Mouse (Mus musculus): ENCODE data around the gene Tub. TPM values are rescaled to one million over a fixed set of nuclear protein-coding genes. Genes with fewer than 3 reads are reported as not detected.

Tub gene
- polyA plus RNA-seq, 1 experiment: 0.76 TPM

DNA sequence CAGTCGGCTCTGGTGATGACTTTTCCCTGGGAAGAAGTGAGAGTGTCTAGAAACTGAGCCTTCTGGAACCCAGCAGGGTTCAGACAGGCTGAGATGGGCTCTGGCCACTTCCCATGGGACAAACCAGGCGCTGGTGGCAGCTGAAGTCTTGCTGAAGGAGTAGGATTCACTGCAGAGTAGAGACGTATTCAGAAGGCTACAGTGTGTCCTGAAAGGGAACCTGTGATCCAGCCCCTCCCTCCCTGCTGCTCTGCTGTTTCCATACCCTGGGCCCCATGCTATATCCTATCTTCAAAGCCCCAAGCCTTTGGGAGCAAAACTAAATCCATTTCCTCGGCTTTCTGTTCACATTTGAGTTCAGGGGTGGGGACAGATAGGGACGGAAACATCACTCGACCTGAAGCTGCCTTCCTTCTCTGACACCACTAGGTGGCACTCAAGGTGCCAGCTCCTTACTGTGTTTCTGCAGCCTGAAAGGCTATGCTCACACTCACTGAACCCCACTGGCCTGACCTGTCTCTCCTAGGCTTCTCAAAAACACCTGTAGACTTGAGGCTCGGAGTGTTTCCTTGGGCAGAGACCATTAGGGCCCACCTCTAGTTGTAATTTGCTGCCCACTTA lies 16.7 kb downstream of the Tub start:
- DNase-seq: peak; percentile 34
- WGBS: 29% methylated on average over 7 of the region's 7 CpGs
- no peaks in the 10 kb centered on the region for H3K4me1 ChIP-seq (ENCODE audit: control insufficient read depth, insufficient read depth, low read length)
- H3K4me3 ChIP-seq (replicated peaks; ENCODE audit: extremely low read depth, low read depth, low read length): no peak overlapping the region
- TF ChIP-seq CTCF (IDR thresholded peaks at IDR 0.05; ENCODE audit: insufficient read depth, low read length): peak; percentile 96
- TF ChIP-seq POLR2A (IDR thresholded peaks at IDR 0.05; ENCODE audit: borderline replicate concordance, extremely low read depth, low read depth, low read length): no peak

DNA sequence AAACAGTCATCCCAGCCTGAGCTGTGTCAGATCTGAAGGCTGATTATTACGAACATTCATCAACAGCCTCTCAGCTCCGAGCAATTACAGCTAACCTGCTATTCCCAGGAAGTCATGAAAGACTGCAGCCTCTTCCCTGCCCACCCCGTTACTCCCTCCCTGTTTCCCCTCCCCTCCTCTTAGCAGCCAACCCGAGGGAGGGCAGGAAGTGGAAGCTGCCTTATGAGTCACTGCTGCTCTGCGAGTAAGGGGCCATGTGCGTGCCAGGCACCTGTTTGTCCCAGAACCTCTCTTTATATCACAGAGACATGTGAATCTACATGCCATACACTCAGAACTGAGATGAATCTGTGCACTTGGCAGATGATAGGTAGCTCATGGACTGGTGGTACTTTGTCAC lies 18.1 kb downstream of the Tub start:
- Histone ChIP-seq H3K4me3 (replicated peaks; ENCODE audit: extremely low read depth, low read depth, low read length) (no peak overlapping the region), H3K4me1 (ENCODE audit: control insufficient read depth, insufficient read depth, low read length) (no peaks in the 10 kb centered on the region)
- TF ChIP-seq POLR2A (IDR thresholded peaks at IDR 0.05; ENCODE audit: borderline replicate concordance, extremely low read depth, low read depth, low read length) (no peak), CTCF (IDR thresholded peaks at IDR 0.05; ENCODE audit: insufficient read depth, low read length) (no peak)
- DNase-seq: no peak
- 31% methylated on average over 6 of the region's 6 CpGs for WGBS

DNA sequence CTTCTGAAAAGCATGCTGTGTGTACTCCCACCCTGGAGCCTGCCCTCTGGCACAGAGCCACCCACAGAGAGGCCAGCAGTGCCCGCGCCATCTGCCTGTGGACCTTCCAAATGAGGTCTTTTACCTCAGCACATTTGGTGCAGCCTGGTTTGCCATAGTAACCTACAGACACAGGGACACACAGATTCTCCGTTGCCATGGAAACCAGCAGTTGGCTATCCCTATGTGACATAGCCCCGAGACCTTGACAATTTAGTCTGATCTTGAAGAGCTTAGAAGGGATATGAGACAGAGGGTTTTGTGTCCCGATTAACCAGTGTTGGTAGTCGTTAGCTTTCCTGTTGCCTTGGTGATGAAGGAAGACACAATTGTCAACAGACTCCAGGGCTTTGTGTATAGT lies 22.1 kb downstream of the Tub start:
- 63% methylated on average over 6 of the region's 6 CpGs for WGBS
- H3K4me3 ChIP-seq (replicated peaks; ENCODE audit: extremely low read depth, low read depth, low read length): no peak overlapping the region
- DNase-seq: no peak
- no peaks in the 10 kb centered on the region for H3K4me1 ChIP-seq (ENCODE audit: control insufficient read depth, insufficient read depth, low read length)
- TF ChIP-seq CTCF (IDR thresholded peaks at IDR 0.05; ENCODE audit: insufficient read depth, low read length) (no peak), POLR2A (IDR thresholded peaks at IDR 0.05; ENCODE audit: borderline replicate concordance, extremely low read depth, low read depth, low read length) (no peak)

DNA sequence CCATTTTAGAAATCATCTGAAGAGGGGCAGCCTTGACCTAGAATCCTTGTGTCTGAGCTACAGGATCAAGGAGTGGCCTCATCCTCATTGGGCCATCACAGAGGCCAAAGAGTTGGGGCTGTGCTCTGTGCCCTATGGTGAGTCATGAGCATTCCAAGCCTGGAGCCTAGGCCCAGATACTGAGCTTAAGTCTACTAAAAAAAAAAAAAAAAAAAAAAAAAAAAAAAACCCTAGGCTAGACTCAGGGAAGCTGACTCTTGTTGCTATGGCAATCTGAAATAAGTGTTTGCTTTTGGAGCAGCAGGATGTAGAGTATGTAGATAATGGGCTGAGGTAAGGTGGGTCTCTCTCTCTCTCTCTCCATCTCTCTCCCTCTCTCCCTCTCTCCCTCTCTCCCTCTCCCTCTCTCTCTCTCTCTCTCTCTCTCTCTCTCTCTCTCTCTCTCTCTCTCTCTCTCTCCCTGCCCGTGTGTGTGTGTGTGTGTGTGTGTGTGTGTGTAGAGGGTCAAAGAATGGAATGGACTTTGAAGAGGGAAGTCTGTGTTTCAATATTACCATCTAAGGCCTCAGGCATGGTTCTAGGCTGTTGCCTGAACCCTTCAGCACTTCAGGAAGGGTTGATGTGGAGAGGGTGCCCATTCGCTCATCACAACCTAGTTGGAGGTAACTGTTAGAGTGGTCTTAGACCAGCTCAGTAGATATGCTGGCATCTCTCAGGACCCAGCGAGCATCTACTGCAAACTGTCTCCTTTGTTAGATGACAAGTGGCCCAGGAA lies 36.0 kb downstream of the Tub start:
- WGBS: 72% methylated on average over 2 of the region's 3 CpGs
- H3K4me3 ChIP-seq (replicated peaks; ENCODE audit: extremely low read depth, low read depth, low read length): no peak overlapping the region
- DNase-seq: no peak
- TF ChIP-seq CTCF (IDR thresholded peaks at IDR 0.05; ENCODE audit: insufficient read depth, low read length) (no peak), POLR2A (IDR thresholded peaks at IDR 0.05; ENCODE audit: borderline replicate concordance, extremely low read depth, low read depth, low read length) (no peak)
- no peaks in the 10 kb centered on the region for H3K4me1 ChIP-seq (ENCODE audit: control insufficient read depth, insufficient read depth, low read length)

DNA sequence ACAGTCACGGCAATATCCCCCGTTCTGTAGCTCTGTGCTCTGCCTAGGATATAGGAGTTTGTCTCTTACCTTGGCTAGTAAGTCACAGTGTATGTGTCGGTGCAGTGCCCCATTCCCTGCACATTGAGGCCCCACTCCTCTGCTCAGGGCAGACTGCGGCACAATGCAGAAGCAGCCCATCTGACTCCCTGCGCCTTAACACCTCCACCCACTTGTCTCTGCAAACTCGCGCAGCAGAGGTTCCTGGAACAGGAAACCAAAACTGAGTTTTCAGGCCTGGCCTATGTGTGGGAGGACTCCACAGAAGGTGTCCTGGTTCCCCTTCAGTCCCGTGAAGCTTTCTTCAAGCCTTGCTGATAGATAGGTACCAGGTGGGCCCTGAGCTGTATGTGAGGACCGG lies 41.1 kb downstream of the Tub start:
- Histone ChIP-seq H3K4me3 (replicated peaks; ENCODE audit: extremely low read depth, low read depth, low read length) (no peak overlapping the region), H3K4me1 (ENCODE audit: control insufficient read depth, insufficient read depth, low read length) (peaks cover 4% of the 10 kb centered on the region; the same call in 1 of the 2 replicates)
- WGBS: 79% methylated on average over 9 of the region's 9 CpGs
- no peak for TF ChIP-seq POLR2A (IDR thresholded peaks at IDR 0.05; ENCODE audit: borderline replicate concordance, extremely low read depth, low read depth, low read length)
- no peak for TF ChIP-seq CTCF (IDR thresholded peaks at IDR 0.05; ENCODE audit: insufficient read depth, low read length)
- DNase-seq: no peak

- 49% methylated on average over 7 of the region's 7 CpGs for WGBS
- DNase-seq: peak; percentile 77
- TF ChIP-seq POLR2A (IDR thresholded peaks at IDR 0.05; ENCODE audit: borderline replicate concordance, extremely low read depth, low read depth, low read length) (no peak), CTCF (IDR thresholded peaks at IDR 0.05; ENCODE audit: insufficient read depth, low read length) (0 out of 2 replicates have a peak, but pooled peaks have one; percentile 14)
Measured at GRCm38 (mm10) chr7:108993230-108993629, 43.1 kb downstream of the Tub start.

GRCm38 (mm10) chr7:108993881-108994291 lies 43.7 kb downstream of the Tub start:
- Histone ChIP-seq H3K4me3 (replicated peaks; ENCODE audit: extremely low read depth, low read depth, low read length) (no peak overlapping the region), H3K4me1 (ENCODE audit: control insufficient read depth, insufficient read depth, low read length) (peaks cover 4% of the 10 kb centered on the region; the same call in 1 of the 2 replicates)
- DNase-seq: no peak
- WGBS: 57% methylated on average over 3 of the region's 3 CpGs
- no peak for TF ChIP-seq CTCF (IDR thresholded peaks at IDR 0.05; ENCODE audit: insufficient read depth, low read length)
- no peak for TF ChIP-seq POLR2A (IDR thresholded peaks at IDR 0.05; ENCODE audit: borderline replicate concordance, extremely low read depth, low read depth, low read length)

More at GRCm38 (mm10) chr7:108993230-108993629, 43.1 kb downstream of the Tub start:
- Histone ChIP-seq H3K4me3 (replicated peaks; ENCODE audit: extremely low read depth, low read depth, low read length) (no peak overlapping the region), H3K4me1 (ENCODE audit: control insufficient read depth, insufficient read depth, low read length) (peaks cover 4% of the 10 kb centered on the region; the same call in 1 of the 2 replicates)

DNA sequence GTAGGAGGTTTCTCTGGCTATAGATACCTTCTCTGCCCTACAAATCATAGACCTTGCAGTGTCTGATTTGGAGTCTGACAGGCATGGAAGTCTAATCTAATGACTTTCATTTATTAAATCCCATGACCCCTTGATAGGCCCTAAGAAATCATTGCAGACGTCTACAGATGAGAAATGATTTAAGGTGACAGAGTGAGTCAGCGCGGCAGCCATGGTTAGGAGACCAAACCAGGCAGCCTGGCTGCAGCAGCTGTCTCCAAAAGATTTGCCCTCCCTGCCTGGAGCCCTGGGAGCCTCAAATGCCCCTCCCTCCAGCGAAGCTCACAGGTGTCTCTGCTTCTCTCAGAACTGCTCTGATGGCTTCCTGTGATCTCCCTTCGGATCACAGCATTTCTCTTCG lies 46.0 kb downstream of the Tub start:
- TF ChIP-seq CTCF (IDR thresholded peaks at IDR 0.05; ENCODE audit: insufficient read depth, low read length) (no peak), POLR2A (IDR thresholded peaks at IDR 0.05; ENCODE audit: borderline replicate concordance, extremely low read depth, low read depth, low read length) (no peak)

DNA sequence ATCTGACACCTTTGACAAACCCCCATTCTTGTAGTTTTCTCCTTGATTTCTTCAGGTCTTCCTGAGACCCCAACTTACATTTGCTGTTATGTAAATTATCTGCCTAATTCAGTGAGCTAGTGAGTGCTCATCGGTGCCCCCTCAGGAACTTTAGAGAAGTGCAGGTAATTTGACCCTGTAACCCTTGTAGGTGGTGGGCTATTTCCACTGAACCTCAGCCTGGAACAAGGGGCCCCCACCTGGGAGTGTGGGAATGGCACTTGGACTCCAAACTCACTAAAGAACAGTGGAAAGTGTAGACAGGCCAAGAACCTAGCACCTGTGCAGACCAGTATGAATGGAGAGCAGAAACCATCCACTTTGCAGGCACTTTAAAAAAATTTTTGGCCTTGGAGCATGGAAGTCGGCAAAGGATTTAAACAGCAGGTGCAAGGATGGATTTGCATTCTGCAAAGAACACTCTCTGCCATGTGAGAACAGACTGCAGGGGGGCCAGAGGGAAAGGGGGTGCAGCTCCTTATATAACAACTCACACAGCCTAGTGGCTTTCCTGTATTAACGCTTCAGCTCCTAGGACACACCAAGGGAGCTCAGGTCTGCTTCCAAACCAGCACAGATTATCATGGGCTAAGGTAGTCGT lies 50.3 kb downstream of the Tub start:
- no peak for DNase-seq
- no peaks in the 10 kb centered on the region for H3K4me1 ChIP-seq (ENCODE audit: control insufficient read depth, insufficient read depth, low read length)
- 0 out of 2 replicates have a peak, but pooled peaks have one; percentile 6 for TF ChIP-seq CTCF (IDR thresholded peaks at IDR 0.05; ENCODE audit: insufficient read depth, low read length)
- no peak for TF ChIP-seq POLR2A (IDR thresholded peaks at IDR 0.05; ENCODE audit: borderline replicate concordance, extremely low read depth, low read depth, low read length)
- 44% methylated on average over 4 of the region's 4 CpGs for WGBS
- no peak overlapping the region for H3K4me3 ChIP-seq (replicated peaks; ENCODE audit: extremely low read depth, low read depth, low read length)

More for the DNA sequence above, 46.0 kb downstream of the Tub start:
- no peak for DNase-seq
- peaks cover 4% of the 10 kb centered on the region; the same call in 1 of the 2 replicates for H3K4me1 ChIP-seq (ENCODE audit: control insufficient read depth, insufficient read depth, low read length)
- 66% methylated on average over 6 of the region's 6 CpGs for WGBS
- H3K4me3 ChIP-seq (replicated peaks; ENCODE audit: extremely low read depth, low read depth, low read length): no peak overlapping the region

Measured in lung, adult 2 months (tissue).